Mouse (Mus musculus): Measurements from ENCODE around the gene Gas2. TPM values are rescaled to one million over a fixed set of nuclear protein-coding genes. Genes with fewer than 3 reads are reported as not detected.

Gas2 gene
- polyA plus RNA-seq, 1 experiment: 2.0 TPM

DNA sequence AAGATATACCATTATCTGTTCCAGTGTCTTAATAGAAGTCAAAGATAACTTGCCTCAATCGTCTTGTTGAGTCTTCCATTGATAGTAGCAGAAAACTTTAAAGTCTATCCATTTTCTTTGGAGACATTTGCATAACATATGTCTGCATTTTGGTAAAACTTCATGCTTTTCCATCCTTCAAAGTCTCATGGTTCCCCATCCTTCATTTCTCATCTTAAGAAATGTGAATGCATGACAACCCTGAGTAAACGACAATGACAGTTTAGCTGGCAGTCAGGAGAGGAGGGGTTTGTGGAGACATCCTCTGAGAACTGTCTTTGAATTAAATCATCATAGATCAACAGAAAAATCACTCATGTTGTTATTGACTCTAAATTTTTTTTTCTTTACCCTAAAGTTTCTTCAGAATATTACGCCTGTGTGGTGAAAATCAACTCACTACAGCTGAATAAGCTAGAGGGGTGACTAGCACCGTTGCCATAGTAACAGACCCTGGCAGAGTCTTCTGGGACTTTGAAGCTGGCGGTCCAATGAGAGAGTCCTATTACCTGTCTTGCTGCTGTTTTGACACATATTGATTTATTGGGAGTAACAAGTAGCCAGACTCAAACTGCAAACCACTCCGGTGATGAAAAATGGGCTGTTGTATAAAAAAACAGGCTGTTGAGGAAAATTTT, 99.0 kb downstream of the Gas2 start:
- H3K4me1 ChIP-seq: peaks cover under 1% of the 10 kb centered on the region; the same call in 1 of the 2 replicates
- TF ChIP-seq GATA1 (IDR thresholded peaks at IDR 0.05; ENCODE audit: borderline replicate concordance, low read length) (no peak), FLI1 (IDR thresholded peaks at IDR 0.05; ENCODE audit: low read length) (no peak)

DNA sequence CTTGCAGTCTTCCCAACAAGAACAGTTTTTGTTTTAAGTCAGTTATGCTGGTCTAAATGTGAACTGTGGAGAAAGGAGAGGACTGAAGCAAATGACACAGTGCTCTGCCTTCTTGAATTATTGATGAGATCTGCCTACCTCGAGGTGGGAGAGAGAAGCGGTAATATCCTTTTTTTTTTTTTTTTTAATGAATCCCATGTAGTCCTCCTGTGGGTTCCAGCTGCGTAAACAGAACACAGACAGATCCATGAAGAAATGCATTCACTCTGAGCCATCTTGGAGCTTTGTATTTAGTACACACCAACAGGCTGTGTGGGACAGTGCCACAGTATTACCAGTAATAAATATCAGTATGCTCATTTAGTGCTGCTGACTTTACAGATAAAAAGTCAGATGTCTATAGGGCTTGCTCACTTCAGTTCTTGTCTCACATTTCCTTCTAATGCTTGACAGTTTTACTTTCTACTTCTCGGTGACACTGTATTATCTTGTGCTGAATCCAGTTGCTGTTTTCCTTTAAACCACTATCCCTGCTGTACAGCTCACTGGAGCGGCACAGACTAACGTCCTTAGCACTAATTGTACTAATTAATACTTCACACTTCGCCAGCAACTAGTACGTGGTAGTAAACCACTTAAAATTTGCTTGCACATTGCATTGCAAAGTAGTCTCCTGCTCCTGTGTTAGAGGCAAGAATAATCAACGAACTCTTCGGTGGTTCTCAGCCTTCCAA, 100.6 kb downstream of the Gas2 start:
- H3K4me3 ChIP-seq (replicated peaks): no peak overlapping the region
- no peaks in the 10 kb centered on the region for H3K4me1 ChIP-seq
- TF ChIP-seq GATA1 (IDR thresholded peaks at IDR 0.05; ENCODE audit: borderline replicate concordance, low read length) (no peak), FLI1 (IDR thresholded peaks at IDR 0.05; ENCODE audit: low read length) (no peak)
- H3K36me3 ChIP-seq (replicated peaks; ENCODE audit: low read length): no peaks in the 10 kb centered on the region
- no peaks in the 10 kb centered on the region for H3K9me3 ChIP-seq
- no peaks in the 10 kb centered on the region for H3K27me3 ChIP-seq (replicated peaks)

More for the DNA sequence above, 99.0 kb downstream of the Gas2 start:
- Histone ChIP-seq H3K9me3 (no peaks in the 10 kb centered on the region), H3K4me3 (replicated peaks) (no peak overlapping the region), H3K36me3 (replicated peaks; ENCODE audit: low read length) (no peaks in the 10 kb centered on the region), H3K27me3 (replicated peaks) (no peaks in the 10 kb centered on the region)

DNA sequence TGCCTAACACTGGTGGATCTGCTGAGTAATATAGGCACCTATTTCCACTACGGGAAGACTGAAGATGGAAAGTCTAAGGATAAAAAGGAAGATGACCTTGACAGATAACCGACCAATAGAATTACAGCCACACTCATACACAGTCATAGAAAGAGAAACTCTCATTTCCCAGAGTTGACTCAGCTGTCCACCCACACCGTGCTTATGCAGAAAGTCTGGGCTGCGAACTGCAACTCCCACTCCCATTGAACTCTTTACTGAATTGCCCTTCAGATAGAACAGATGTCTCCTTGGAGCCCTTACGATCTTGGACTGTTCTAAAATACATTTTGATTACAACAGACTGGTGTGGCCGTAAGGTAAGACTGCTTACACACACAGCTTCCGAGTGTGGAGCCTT, 102.9 kb downstream of the Gas2 start:
- Histone ChIP-seq H3K9me3 (no peaks in the 10 kb centered on the region), H3K4me3 (replicated peaks) (no peak overlapping the region), H3K27me3 (replicated peaks) (no peaks in the 10 kb centered on the region), H3K36me3 (replicated peaks; ENCODE audit: low read length) (no peaks in the 10 kb centered on the region), H3K4me1 (no peaks in the 10 kb centered on the region)
- no peak for TF ChIP-seq FLI1 (IDR thresholded peaks at IDR 0.05; ENCODE audit: low read length)
- no peak for TF ChIP-seq GATA1 (IDR thresholded peaks at IDR 0.05; ENCODE audit: borderline replicate concordance, low read length)

DNA sequence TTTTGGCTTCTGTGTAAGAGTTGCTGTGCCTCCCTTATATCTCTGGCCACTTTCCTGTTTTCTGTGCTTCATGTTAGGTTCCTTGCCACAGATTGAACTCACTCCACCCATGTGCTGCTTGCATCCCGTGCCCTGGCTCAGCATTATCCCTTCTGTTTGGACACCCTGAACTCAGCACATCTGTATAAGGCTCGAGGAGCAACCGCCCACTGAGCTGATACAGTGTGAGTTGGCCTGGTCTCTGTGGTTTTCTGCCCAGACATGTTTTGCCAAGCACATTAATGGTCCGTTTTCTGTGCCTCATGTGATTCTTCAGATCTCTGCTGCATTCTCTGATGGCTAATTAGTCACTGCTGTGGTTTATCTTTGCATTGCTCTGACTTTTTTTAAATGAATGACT, 105.8 kb downstream of the Gas2 start:
- Histone ChIP-seq H3K4me3 (replicated peaks) (no peak overlapping the region), H3K9me3 (no peaks in the 10 kb centered on the region), H3K4me1 (no peaks in the 10 kb centered on the region), H3K27me3 (replicated peaks) (no peaks in the 10 kb centered on the region), H3K36me3 (replicated peaks; ENCODE audit: low read length) (no peaks in the 10 kb centered on the region)
- TF ChIP-seq FLI1 (IDR thresholded peaks at IDR 0.05; ENCODE audit: low read length): no peak
- no peak for TF ChIP-seq GATA1 (IDR thresholded peaks at IDR 0.05; ENCODE audit: borderline replicate concordance, low read length)

DNA sequence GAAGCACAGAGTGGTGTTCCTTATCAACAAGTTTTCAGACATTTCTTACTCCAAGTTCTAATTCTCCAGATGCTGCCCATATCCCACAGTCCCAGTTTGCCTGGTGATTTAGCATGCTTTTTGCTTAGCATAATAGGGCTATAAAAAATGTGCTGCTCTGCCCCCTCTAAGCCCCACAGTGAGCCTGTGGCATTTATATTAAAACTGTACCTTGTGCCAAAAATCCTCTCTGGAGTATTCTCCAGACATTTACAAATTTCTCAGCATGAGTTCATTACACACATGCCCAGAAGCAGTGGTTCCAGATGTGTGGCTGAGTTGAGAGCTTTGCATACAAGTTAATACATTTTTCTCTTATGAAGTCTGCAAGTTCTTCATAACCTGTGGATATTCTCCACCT, 107.6 kb downstream of the Gas2 start:
- no peaks in the 10 kb centered on the region for H3K36me3 ChIP-seq (replicated peaks; ENCODE audit: low read length)
- H3K27me3 ChIP-seq (replicated peaks): no peaks in the 10 kb centered on the region
- no peak overlapping the region for H3K4me3 ChIP-seq (replicated peaks)
- TF ChIP-seq GATA1 (IDR thresholded peaks at IDR 0.05; ENCODE audit: borderline replicate concordance, low read length) (no peak), FLI1 (IDR thresholded peaks at IDR 0.05; ENCODE audit: low read length) (no peak)
- H3K4me1 ChIP-seq: no peaks in the 10 kb centered on the region
- H3K9me3 ChIP-seq: no peaks in the 10 kb centered on the region

DNA sequence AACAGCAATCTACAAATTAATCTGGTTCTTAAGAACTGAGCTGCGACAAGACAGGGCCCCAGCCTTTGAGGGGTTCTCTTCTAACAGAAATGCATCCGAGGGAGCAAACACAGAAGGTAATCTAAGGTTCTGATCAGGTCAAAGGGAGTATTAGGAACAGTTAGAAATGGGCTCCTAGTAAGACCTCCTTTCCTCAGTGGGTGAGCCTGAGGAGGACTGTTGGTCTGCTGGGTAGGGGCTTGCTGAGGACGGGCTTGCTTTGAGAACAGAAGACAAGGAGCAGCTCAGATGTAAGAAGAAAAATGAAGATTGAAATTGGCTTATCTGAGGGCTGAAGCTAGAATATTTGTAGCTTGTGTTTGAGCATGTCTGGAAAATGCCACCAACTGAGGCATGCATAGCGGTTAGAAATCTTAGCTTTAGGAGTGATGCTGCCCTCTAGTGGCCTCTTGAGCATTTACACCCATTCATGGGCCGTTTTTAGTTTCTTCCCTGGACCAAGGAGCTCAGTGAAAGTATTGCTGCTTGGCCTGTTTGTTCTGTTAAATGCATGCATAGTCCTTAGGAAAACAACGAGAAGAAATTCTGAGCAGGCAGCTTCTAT, 110.5 kb downstream of the Gas2 start:
- Histone ChIP-seq H3K9me3 (no peaks in the 10 kb centered on the region), H3K27me3 (replicated peaks) (no peaks in the 10 kb centered on the region), H3K4me1 (no peaks in the 10 kb centered on the region), H3K36me3 (replicated peaks; ENCODE audit: low read length) (no peaks in the 10 kb centered on the region), H3K4me3 (replicated peaks) (no peak overlapping the region)
- TF ChIP-seq FLI1 (IDR thresholded peaks at IDR 0.05; ENCODE audit: low read length) (no peak), GATA1 (IDR thresholded peaks at IDR 0.05; ENCODE audit: borderline replicate concordance, low read length) (no peak)

DNA sequence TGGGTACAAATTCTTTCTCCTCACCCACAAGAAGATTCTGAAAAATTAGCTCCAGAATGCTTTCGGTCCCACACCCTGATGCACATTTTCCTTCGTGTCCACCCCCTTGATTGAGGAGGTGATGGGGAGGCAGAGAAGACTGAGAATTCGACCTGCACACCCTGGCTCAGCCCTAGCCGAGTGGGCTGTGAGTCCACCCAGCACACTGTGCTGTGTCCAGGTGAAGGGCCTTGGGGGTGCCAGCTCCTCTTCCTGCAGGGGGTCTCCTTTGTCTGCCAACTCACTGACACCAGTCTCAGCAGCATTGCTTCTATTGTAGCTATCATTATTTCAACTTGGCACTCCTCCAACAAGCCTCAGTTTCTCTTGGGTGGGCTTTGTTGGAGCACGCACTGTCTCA, 111.3 kb downstream of the Gas2 start:
- Histone ChIP-seq H3K36me3 (replicated peaks; ENCODE audit: low read length) (no peaks in the 10 kb centered on the region), H3K9me3 (no peaks in the 10 kb centered on the region), H3K4me3 (replicated peaks) (no peak overlapping the region), H3K27me3 (replicated peaks) (no peaks in the 10 kb centered on the region), H3K4me1 (no peaks in the 10 kb centered on the region)
- no peak for TF ChIP-seq FLI1 (IDR thresholded peaks at IDR 0.05; ENCODE audit: low read length)
- TF ChIP-seq GATA1 (IDR thresholded peaks at IDR 0.05; ENCODE audit: borderline replicate concordance, low read length): no peak

DNA sequence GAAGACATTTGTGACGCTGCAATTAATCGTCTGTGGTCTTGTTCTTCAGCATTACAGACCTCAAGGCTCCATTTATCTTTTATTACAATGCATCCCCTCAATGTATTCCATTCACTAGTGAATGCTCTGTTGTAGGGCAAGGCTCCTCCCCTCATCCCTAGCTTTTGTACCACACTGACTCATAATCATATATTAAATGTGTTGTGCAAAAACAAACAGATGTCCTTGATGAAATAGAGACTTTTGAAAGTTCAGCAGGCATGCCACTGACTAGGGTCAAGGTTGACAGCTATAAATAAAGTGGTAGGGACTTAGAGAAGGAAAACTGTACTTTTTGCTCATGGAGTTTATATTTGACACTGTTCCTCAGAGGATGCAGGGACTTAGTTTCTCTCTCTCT, 111.7 kb downstream of the Gas2 start:
- no peaks in the 10 kb centered on the region for H3K9me3 ChIP-seq
- no peaks in the 10 kb centered on the region for H3K27me3 ChIP-seq (replicated peaks)
- TF ChIP-seq GATA1 (IDR thresholded peaks at IDR 0.05; ENCODE audit: borderline replicate concordance, low read length) (no peak), FLI1 (IDR thresholded peaks at IDR 0.05; ENCODE audit: low read length) (no peak)
- H3K36me3 ChIP-seq (replicated peaks; ENCODE audit: low read length): no peaks in the 10 kb centered on the region
- H3K4me3 ChIP-seq (replicated peaks): no peak overlapping the region
- H3K4me1 ChIP-seq: no peaks in the 10 kb centered on the region

DNA sequence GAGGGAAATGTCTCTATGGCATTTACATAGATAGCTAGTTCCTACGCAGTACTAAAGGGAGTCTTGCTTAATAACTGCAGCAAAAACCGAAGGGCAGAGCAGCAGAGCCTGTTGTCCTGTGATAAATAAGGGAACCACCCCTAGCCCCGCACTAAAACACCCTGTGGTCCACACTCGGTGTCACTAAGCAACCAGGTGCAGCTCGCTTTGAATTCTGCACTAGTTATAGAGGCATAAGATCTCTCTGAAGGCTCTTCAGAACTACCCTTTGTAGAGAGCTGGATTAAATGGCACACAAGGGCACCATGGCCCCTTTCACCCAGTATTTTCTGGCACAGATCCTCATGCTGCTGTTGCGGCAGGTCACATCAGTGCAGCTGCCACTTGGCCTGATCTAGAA, 113.4 kb downstream of the Gas2 start:
- Histone ChIP-seq H3K27me3 (replicated peaks) (no peaks in the 10 kb centered on the region), H3K4me1 (no peaks in the 10 kb centered on the region), H3K4me3 (replicated peaks) (no peak overlapping the region), H3K9me3 (no peaks in the 10 kb centered on the region), H3K36me3 (replicated peaks; ENCODE audit: low read length) (no peaks in the 10 kb centered on the region)
- no peak for TF ChIP-seq FLI1 (IDR thresholded peaks at IDR 0.05; ENCODE audit: low read length)
- no peak for TF ChIP-seq GATA1 (IDR thresholded peaks at IDR 0.05; ENCODE audit: borderline replicate concordance, low read length)

DNA sequence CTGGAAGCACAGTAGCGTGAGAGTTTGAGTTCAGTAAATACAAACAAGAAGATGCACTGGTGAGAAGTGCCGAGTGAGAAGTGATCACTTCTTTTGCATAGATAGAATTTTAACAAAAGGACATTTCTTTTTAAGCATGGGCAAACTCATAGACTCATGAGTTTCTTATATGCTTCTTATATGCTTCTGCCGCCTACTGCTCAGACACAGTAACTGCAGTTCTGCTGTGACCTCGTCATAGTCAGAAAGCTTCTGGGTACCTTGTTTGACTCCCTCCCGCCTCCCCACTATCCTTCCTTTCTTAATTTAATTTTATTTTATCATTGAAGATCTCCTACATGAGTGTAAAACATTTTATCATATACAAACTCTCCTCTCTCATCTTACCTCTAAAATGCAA, 117.5 kb downstream of the Gas2 start:
- TF ChIP-seq FLI1 (IDR thresholded peaks at IDR 0.05; ENCODE audit: low read length) (no peak), GATA1 (IDR thresholded peaks at IDR 0.05; ENCODE audit: borderline replicate concordance, low read length) (no peak)
- Histone ChIP-seq H3K4me3 (replicated peaks) (no peak overlapping the region), H3K4me1 (peaks cover 3% of the 10 kb centered on the region; the same call in 1 of the 2 replicates), H3K9me3 (no peaks in the 10 kb centered on the region), H3K36me3 (replicated peaks; ENCODE audit: low read length) (no peaks in the 10 kb centered on the region), H3K27me3 (replicated peaks) (no peaks in the 10 kb centered on the region)
